Mouse (Mus musculus): ENCODE results near the gene Car2. TPM values are rescaled to one million over a fixed set of nuclear protein-coding genes. Genes with fewer than 3 reads are reported as not detected.

The Car2 gene
- 336 and 980 TPM in 2 replicates for polyA plus RNA-seq (2012)

DNA sequence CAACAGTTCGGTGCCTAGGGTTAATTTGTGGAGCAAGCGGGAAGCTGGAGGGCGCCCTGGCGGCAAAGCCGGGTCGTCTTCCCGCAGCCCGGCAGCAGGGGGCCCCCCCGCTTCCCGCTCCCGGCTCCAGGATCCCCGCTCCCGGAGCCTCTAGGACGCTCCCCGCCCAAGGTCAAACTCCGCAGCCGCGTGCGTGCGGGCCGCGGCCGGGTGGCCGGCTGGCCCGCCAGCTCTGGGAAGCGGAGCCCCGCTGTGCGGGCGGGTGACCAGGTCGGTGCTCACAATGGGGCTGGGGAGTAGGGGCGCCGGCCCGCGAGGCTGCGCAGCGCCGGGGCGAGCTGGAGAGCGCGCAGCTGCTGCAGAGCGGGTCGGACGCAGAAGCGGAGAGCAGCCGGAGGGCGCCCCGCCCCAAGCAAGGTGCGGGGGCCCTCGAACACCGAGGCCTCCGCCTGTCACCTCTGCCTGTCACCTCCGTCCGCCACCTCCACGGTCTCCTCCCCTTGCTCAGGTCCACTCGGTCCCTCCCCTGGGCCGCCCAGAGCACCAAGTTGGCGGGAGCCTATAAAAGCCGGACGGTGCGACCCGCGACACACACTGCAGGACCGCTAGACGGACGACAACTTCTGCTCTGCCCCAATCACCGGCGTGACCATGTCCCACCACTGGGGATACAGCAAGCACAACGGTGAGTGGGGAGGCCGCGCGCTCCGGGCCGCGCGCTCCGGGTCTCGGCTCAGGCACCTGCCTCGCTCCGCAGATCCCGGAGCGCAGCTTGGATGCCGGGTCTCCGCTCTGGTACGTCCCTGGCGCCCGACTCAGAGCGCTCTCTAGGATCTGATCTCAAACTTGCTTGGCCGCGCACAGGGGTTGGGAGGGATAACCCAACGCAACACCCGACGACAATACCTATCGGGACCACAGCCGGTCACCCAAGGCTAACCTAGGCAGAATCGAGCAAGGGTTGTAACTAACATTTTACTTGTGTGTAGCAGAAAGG is at the start of gene Car2:
Car2 (plus strand) TSS at position 172 of the 997 bp plus-strand sequence.
- TF ChIP-seq GATA1 (IDR thresholded peaks at IDR 0.05; ENCODE audit: low read length), result no peak

DNA sequence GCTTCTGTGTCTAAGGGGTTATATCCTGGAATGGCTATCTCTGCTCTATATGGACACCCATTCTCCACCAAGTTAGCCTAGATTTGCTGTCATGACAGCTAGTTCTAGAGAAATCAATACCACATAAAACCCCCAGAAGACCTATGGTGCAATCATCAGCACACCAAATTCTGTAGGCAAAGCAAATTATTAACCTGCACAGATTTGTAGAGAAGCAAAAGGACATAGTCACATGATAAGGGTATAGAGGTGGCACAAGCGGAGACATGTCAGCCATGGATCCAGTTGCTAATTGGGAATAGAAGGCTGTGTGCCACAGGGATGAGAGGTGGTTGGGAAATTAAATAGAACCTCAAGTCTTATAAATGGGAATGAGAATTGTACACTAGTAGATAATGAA is 47.1 kb upstream of the Car2 start:
- no peak for TF ChIP-seq GATA1 (IDR thresholded peaks at IDR 0.05; ENCODE audit: low read length)

DNA sequence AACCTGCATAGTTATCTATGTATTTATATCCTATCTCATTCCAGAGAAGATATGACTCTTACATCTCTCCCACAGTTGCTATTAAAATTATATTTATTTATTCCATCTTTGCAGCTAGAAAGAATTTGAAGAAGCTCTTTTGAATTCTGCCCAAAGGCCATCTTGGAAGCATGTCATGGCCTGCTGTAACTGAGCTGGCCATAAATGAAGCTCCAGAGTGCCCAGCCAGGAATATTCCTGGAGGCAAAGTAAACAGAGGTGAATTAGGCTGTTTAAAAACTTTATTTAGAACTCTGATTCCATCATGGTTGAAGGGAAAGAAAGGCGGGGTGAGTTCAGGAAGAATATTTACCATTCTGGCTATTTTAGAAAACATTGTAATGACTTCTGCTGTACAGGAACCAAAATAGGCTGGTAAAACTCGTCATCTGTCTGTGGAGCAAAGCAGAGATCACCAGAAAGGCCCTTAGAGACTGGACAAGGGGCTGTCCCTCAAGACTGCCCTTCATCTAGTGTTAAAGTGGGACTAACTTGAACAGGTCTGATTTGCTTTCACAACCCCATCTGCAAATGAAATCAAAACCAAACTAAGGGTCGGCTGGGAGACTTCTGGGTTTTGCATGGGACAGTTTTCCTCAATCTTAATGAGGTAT is 46.5 kb upstream of the Car2 start:
- no peak for TF ChIP-seq GATA1 (IDR thresholded peaks at IDR 0.05; ENCODE audit: low read length)

DNA sequence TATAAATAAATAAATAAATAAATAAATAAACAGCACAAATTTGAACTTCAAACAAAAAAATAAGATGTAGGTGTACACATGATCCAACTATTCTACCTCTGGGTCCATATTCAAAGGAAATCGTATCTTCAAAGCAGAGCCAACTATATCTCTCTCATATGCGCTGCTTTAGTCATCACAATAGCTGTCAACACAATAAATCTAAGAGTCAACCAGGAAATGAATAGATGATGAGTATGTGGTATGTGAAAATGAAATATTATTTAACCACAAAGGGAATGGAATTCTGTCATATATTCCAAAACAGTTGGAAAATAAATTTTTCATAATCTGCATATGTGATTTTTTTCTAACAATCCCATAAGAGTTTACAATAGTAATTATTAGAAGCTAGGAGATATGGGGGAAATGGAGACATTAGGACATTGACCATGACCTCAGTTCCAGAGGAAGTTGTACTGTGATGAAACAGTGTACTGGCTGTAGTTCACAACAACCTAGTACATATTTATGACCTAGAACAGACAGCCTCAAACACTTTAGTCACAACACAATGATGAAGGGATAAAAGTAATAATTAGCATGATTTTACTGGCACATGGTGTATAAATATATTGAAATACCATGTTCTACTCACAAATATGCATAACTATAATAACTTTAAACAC is 37.4 kb upstream of the Car2 start:
- no peak for TF ChIP-seq GATA1 (IDR thresholded peaks at IDR 0.05; ENCODE audit: low read length)

DNA sequence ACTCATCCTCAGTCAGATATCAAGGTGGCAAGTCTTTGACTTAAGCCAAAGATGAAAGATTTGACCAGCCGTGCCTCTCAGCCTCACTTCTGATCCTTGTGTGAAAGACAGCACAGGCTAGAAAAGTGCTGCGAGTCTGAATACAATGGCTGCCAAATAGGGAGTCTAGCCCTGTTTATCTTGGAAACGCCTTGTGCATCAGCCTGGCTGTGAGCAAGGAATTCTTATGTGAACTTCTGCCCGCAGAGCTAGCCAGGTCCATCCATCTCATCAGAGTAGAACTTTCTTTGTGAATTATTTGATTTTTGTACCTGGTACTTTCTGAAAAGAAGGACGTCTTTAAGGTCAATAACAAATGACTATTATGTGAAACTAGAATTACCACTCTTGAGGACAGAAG is 32.1 kb upstream of the Car2 start:
- no peak for TF ChIP-seq GATA1 (IDR thresholded peaks at IDR 0.05; ENCODE audit: low read length)

- TF ChIP-seq GATA1 (IDR thresholded peaks at IDR 0.05; ENCODE audit: low read length), result no peak
Observed at GRCm38 (mm10) chr3:14854446-14854845, 31.6 kb upstream of the Car2 start.

- TF ChIP-seq GATA1 (IDR thresholded peaks at IDR 0.05; ENCODE audit: low read length), result no peak
Observed at GRCm38 (mm10) chr3:14857874-14858273, 28.2 kb upstream of the Car2 start.

DNA sequence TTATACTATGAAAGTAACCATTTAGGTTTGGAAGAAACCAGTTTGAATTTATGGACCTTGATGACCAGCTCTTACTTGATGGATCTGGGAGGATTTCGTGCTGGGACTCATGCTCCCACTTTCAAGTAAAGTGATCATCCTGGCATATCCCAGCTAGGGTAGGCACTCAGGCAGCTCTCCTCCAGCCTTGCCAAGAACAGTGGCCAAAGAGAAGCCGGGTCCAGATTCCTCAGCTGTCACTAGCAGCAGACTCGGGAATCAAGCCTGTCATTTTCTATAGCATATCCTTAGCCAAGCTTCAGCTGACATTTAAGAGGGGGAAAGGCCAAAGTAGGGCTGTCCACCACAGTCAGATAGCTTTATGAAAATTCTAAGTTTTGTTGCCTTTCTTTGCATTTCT is 25.8 kb upstream of the Car2 start:
- no peak for TF ChIP-seq GATA1 (IDR thresholded peaks at IDR 0.05; ENCODE audit: low read length)

DNA sequence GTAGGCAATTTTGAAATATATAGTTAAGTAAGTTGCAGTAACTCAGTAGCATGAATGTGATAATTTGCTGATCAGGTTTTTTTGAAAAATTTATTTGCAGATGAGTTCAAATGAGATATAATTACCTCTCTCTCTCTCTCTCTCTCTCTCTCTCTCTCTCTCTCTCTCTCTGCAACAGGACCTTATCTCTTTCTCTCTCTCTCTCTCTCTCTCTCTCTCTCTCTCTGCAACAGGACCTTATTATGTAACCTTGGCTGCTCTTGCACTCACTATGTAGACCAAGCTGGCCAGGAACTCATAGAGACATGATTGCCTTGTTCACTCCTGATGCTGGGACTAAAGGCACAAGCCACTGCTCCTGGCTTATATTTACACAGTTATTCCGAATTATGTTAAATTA is 24.9 kb upstream of the Car2 start:
- no peak for TF ChIP-seq GATA1 (IDR thresholded peaks at IDR 0.05; ENCODE audit: low read length)

DNA sequence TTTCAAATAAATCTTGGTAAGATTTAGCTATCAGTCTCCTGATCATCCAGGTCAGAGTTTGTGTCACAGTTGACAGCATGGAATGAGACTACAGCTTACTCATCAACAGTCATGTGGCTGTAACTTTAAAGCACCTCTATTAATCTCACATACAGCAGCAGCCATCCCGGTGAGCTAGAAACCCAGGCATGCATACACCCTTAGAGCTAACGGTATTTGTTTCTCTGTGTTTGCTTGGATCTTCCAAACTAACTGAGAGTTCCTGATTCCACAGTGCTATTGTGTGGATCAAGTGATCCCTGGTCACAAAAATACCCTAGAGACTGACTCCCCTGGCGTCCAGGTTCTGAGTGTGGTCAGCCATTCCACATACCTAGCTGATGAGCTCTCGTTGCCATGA is 24.3 kb upstream of the Car2 start:
- no peak for TF ChIP-seq GATA1 (IDR thresholded peaks at IDR 0.05; ENCODE audit: low read length)

GRCm38 (mm10) chr3:14862654-14863021 is 23.4 kb upstream of the Car2 start:
- no peak for TF ChIP-seq GATA1 (IDR thresholded peaks at IDR 0.05; ENCODE audit: low read length)

DNA sequence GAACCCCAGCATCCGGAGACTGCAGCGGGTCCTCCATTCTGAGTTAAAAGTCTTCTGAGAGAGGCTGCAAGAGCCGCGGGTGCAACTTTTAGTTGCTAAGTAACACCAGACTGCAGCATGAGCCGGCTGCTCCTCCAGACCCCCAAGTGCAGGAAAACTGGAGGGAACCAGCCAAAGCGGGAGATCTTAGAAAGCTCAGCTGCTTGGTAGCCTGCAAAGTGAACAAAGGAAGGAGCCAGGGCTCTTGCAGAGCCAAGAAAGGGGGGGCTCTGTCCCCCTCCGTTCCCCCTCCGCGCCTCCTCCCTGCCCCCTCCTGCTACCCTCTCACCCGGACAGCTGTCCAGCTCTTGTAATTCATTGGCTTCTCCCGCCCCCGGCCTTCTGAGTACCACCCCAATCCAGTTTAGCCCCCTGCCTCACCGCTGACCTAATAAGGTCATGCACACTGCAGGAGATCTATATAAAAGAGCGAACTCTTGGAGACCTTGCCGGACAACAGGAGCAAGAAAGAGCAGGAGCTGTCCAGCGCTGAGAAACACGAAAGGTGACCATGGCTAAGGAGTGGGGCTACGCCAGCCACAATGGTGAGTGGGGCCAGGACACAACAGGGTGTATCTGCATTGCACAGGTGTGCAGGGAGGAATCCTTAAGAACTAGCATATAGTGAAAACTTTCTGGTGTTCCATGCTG is 22.9 kb upstream of the Car2 start, which contains the start of gene Car3:
Car3 (plus strand) TSS at position 491 of the 690 bp plus-strand sequence.
- no peak for TF ChIP-seq GATA1 (IDR thresholded peaks at IDR 0.05; ENCODE audit: low read length)

GRCm38 (mm10) chr3:14863922-14864321 is 22.2 kb upstream of the Car2 start:
- TF ChIP-seq GATA1 (IDR thresholded peaks at IDR 0.05; ENCODE audit: low read length), result no peak

DNA sequence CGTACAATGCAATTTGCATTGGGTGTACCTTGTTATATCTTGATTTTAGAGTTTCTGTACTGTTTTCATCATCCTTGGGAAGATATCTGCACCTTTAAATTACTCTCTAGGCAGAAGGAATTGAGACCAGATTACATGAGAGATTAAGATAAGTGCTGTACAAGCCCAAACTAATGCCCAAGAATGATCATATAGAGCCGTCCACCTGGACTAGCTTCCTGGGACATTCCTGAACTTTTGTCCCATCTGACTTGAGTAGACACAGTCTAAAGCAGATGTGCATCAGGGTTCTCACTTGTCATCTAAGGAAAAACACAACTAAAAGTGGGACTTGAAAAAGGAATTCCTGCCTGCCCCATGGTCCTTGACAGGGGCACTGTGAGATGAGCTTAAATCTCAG is 20.1 kb upstream of the Car2 start:
- no peak for TF ChIP-seq GATA1 (IDR thresholded peaks at IDR 0.05; ENCODE audit: low read length)

- no peak for TF ChIP-seq GATA1 (IDR thresholded peaks at IDR 0.05; ENCODE audit: low read length)
Observed at GRCm38 (mm10) chr3:14869779-14870178, 16.3 kb upstream of the Car2 start.

All from G1E-ER4 (cell line).